Mouse (Mus musculus) kidney, embryonic 14.5 days (tissue): ENCODE data around the gene Spon1. TPM values are rescaled to one million over a fixed set of nuclear protein-coding genes. Genes with fewer than 3 reads are reported as not detected.

Experiments used
- ATAC-seq: fragments of 200-750 bp; cut with Nextera tagmentation; 2 replicates; pipeline ENCODE4 v1.8.0; 2017; ENCODE audit warnings: moderate number of reproducible peaks, mild to moderate bottlenecking, moderate TSS enrichment, moderate library complexity; ENCODE audit not compliant: low FRiP score, low TSS enrichment
- H3K27ac ChIP-seq: fragments of 300-500 bp; sonication (generic); 2 replicates; pipeline ENCODE4 v1.5.1; 2014; ENCODE audit warnings: low read depth, mild to moderate bottlenecking, low read length, moderate library complexity, mixed read lengths
- H3K27me3 ChIP-seq: fragments of 300-500 bp; sonication (generic); 2 replicates; pipeline ENCODE4 v1.6.1; 2014; ENCODE audit warnings: mild to moderate bottlenecking, low read length; ENCODE audit not compliant: control insufficient read depth, insufficient read depth
- H3K36me3 ChIP-seq: fragments of 300-500 bp; sonication (generic); 2 replicates; pipeline ENCODE4 v1.6.1; 2014; ENCODE audit warnings: low read length, mixed read lengths; ENCODE audit not compliant: control insufficient read depth, insufficient read depth
- H3K4me1 ChIP-seq: fragments of 300-500 bp; sonication (generic); 2 replicates; pipeline ENCODE4 v1.6.1; 2014; ENCODE audit warnings: low read length, mixed read lengths; ENCODE audit not compliant: control insufficient read depth, insufficient read depth
- H3K4me2 ChIP-seq: fragments of 300-500 bp; sonication (generic); replicated peaks from 2 replicates; pipeline ENCODE4 v1.6.1; 2014; ENCODE audit warnings: low read depth, mild to moderate bottlenecking, low read length
- H3K4me3 ChIP-seq: fragments of 300-500 bp; sonication (generic); 2 replicates; pipeline ENCODE4 v1.5.1; 2014; ENCODE audit warnings: mild to moderate bottlenecking, low read length
- H3K9ac ChIP-seq: fragments of 300-500 bp; sonication (generic); 2 replicates; pipeline ENCODE4 v1.6.1; 2014; ENCODE audit warnings: low read depth, mild to moderate bottlenecking, low read length, moderate library complexity
- H3K9me3 ChIP-seq: fragments of 300-500 bp; sonication (generic); 2 replicates; pipeline ENCODE4 v1.6.1; 2016; ENCODE audit warnings: low read length; ENCODE audit not compliant: control insufficient read depth
- WGBS: fragments of 180-500 bp; shearing (Covaris S2); extraction: QIAGEN DNeasy Blood & Tissue Kit; methylation state at CpG from one replicate; pipeline ENCODE4 v1.1.7; 2014; 5-methylcytosine and 5-hydroxymethylcytosine counted together
- polyA plus RNA-seq: library from polyadenylated mRNA; unstranded; fragments of >200 nt; fragmentation: Nextera tagmentation; extraction: Ambion mirVana; gene quantifications from 2 replicates; pipeline ENCODE4 v1.2.1, GENCODE M21; 2014

Gene Spon1
- polyA plus RNA-seq, 1 experiment from 2014 or later = 8.5 TPM

GRCm38 (mm10) chr7:113772135-113772534 lies 6.3 kb downstream of the Spon1 start:
- Histone ChIP-seq H3K36me3 (no peaks in the 10 kb centered on the region), H3K4me3 (no peak overlapping the region), H3K4me1 (no peaks in the 10 kb centered on the region), H3K9ac (no peak overlapping the region), H3K4me2 (no peak overlapping the region), H3K9me3 (peaks cover 5% of the 10 kb centered on the region; the same call in 1 of the 2 replicates), H3K27me3 (peaks cover 7% of the 10 kb centered on the region), H3K27ac (no peak overlapping the region)
- 85% methylated on average over 2 of the region's 2 CpGs for WGBS
- ATAC-seq = no peak

GRCm38 (mm10) chr7:113773436-113773835 lies 7.6 kb downstream of the Spon1 start:
- Histone ChIP-seq H3K36me3 (no peaks in the 10 kb centered on the region), H3K4me1 (no peaks in the 10 kb centered on the region), H3K4me2 (no peak overlapping the region), H3K9me3 (peaks cover 5% of the 10 kb centered on the region; the same call in 1 of the 2 replicates), H3K9ac (no peak overlapping the region), H3K4me3 (no peak overlapping the region), H3K27ac (no peak overlapping the region), H3K27me3 (no peaks in the 10 kb centered on the region)
- ATAC-seq = no peak
- WGBS = 41% methylated on average over 8 of the region's 8 CpGs

GRCm38 (mm10) chr7:113774039-113774438 lies 8.2 kb downstream of the Spon1 start:
- no peak overlapping the region for H3K4me2 ChIP-seq
- 11% methylated on average over 7 of the region's 7 CpGs for WGBS
- H3K27me3 ChIP-seq = no peaks in the 10 kb centered on the region
- H3K4me1 ChIP-seq = no peaks in the 10 kb centered on the region
- H3K36me3 ChIP-seq = no peaks in the 10 kb centered on the region
- H3K27ac ChIP-seq = no peak overlapping the region
- H3K9me3 ChIP-seq = peaks cover 5% of the 10 kb centered on the region; the same call in 1 of the 2 replicates
- no peak overlapping the region for H3K4me3 ChIP-seq
- no peak overlapping the region for H3K9ac ChIP-seq
- peak; percentile 86 for ATAC-seq

GRCm38 (mm10) chr7:113774906-113775305 lies 9.1 kb downstream of the Spon1 start:
- no peak for ATAC-seq
- WGBS = 68% methylated on average over 3 of the region's 3 CpGs

GRCm38 (mm10) chr7:113778546-113778945 lies 12.7 kb downstream of the Spon1 start:
- Histone ChIP-seq H3K9me3 (no peaks in the 10 kb centered on the region), H3K9ac (no peak overlapping the region), H3K4me3 (no peak overlapping the region), H3K27me3 (no peaks in the 10 kb centered on the region), H3K27ac (no peak overlapping the region), H3K4me1 (no peaks in the 10 kb centered on the region), H3K36me3 (no peaks in the 10 kb centered on the region), H3K4me2 (no peak overlapping the region)
- WGBS = 93% methylated on average over 6 of the region's 6 CpGs
- no peak for ATAC-seq

More at GRCm38 (mm10) chr7:113774906-113775305, 9.1 kb downstream of the Spon1 start:
- H3K4me1 ChIP-seq = no peaks in the 10 kb centered on the region
- H3K4me2 ChIP-seq = no peak overlapping the region
- H3K27ac ChIP-seq = no peak overlapping the region
- H3K27me3 ChIP-seq = no peaks in the 10 kb centered on the region
- H3K9ac ChIP-seq = no peak overlapping the region
- H3K4me3 ChIP-seq = no peak overlapping the region
- no peaks in the 10 kb centered on the region for H3K36me3 ChIP-seq
- H3K9me3 ChIP-seq = peaks cover 5% of the 10 kb centered on the region; the same call in 1 of the 2 replicates

- H3K27me3 ChIP-seq = no peaks in the 10 kb centered on the region
- 86% methylated on average over 5 of the region's 5 CpGs for WGBS
- ATAC-seq = no peak
- H3K4me2 ChIP-seq = no peak overlapping the region
- no peaks in the 10 kb centered on the region for H3K9me3 ChIP-seq
- no peaks in the 10 kb centered on the region for H3K36me3 ChIP-seq
- no peak overlapping the region for H3K27ac ChIP-seq
- H3K9ac ChIP-seq = no peak overlapping the region
- no peak overlapping the region for H3K4me3 ChIP-seq
- H3K4me1 ChIP-seq = no peaks in the 10 kb centered on the region
Measured at GRCm38 (mm10) chr7:113780286-113780685, 14.5 kb downstream of the Spon1 start.

GRCm38 (mm10) chr7:113791991-113792390 lies 26.2 kb downstream of the Spon1 start:
- Histone ChIP-seq H3K4me2 (no peak overlapping the region), H3K9me3 (no peaks in the 10 kb centered on the region), H3K36me3 (no peaks in the 10 kb centered on the region), H3K4me3 (no peak overlapping the region), H3K27ac (no peak overlapping the region), H3K27me3 (no peaks in the 10 kb centered on the region), H3K9ac (no peak overlapping the region), H3K4me1 (no peaks in the 10 kb centered on the region)
- 67% methylated on average over 5 of the region's 5 CpGs for WGBS
- ATAC-seq = no peak

GRCm38 (mm10) chr7:113792871-113793270 lies 27.1 kb downstream of the Spon1 start:
- WGBS = 72% methylated on average over 3 of the region's 3 CpGs
- Histone ChIP-seq H3K36me3 (no peaks in the 10 kb centered on the region), H3K27ac (no peak overlapping the region), H3K9me3 (no peaks in the 10 kb centered on the region), H3K27me3 (no peaks in the 10 kb centered on the region), H3K9ac (no peak overlapping the region), H3K4me1 (no peaks in the 10 kb centered on the region), H3K4me3 (no peak overlapping the region), H3K4me2 (no peak overlapping the region)
- no peak for ATAC-seq

GRCm38 (mm10) chr7:113795209-113795608 lies 29.4 kb downstream of the Spon1 start:
- Histone ChIP-seq H3K36me3 (no peaks in the 10 kb centered on the region), H3K4me2 (no peak overlapping the region)

More at GRCm38 (mm10) chr7:113795209-113795608, 29.4 kb downstream of the Spon1 start:
- no peak overlapping the region for H3K4me3 ChIP-seq
- no peak overlapping the region for H3K9ac ChIP-seq
- ATAC-seq = no peak
- H3K4me1 ChIP-seq = no peaks in the 10 kb centered on the region
- H3K27ac ChIP-seq = no peak overlapping the region
- H3K9me3 ChIP-seq = no peaks in the 10 kb centered on the region
- no peaks in the 10 kb centered on the region for H3K27me3 ChIP-seq
- 72% methylated on average over 5 of the region's 5 CpGs for WGBS
